Mouse (Mus musculus) G1E (cell line): ENCODE measurements around the gene Mctp1. TPM values are rescaled to one million over a fixed set of nuclear protein-coding genes. Genes with fewer than 3 reads are reported as not detected.

ENCODE experiments used
- ATAC-seq: 2 replicates; pipeline ENCODE4 v1.8.0; 2016; ENCODE audit warnings: mild to moderate bottlenecking; ENCODE audit not compliant: insufficient number of reproducible peaks, poor library complexity, low FRiP score, severe bottlenecking; ENCODE audit errors: extremely low read depth
- DNase-seq: peaks from one replicate; pipeline ENCODE4 v3.0.0; 2012; ENCODE audit warnings: low spot score
- H3K27me3 ChIP-seq: 2 replicates; pipeline ENCODE4 v1.6.1; 2012; ENCODE audit warnings: mild to moderate bottlenecking, low read length, inconsistent platforms; ENCODE audit not compliant: insufficient read depth
- H3K36me3 ChIP-seq: replicated peaks from 2 replicates; pipeline ENCODE3; 2012; ENCODE audit warnings: mild to moderate bottlenecking, inconsistent platforms
- H3K4me1 ChIP-seq: 2 replicates; pipeline ENCODE4 v1.6.1; 2012; ENCODE audit warnings: low read depth, low read length, inconsistent platforms, mixed read lengths; ENCODE audit not compliant: insufficient read depth
- H3K4me3 ChIP-seq: 2 replicates; pipeline ENCODE4 v1.5.1; 2012; ENCODE audit warnings: low read depth, mild to moderate bottlenecking, inconsistent platforms, low read length, moderate library complexity, mixed read lengths
- H3K9me3 ChIP-seq: replicated peaks from 2 replicates; pipeline ENCODE4 v1.6.1; 2012; ENCODE audit warnings: inconsistent platforms
- CTCF ChIP-seq: IDR thresholded peaks from 2 replicates; pipeline ENCODE4 v1.5.1; 2012; ENCODE audit warnings: low read depth, low read length, inconsistent platforms, mixed read lengths
- GATA1 ChIP-seq: IDR thresholded peaks from 2 replicates; pipeline ENCODE4 v1.6.1; 2012; ENCODE audit warnings: borderline replicate concordance, low read length, inconsistent platforms, mixed read lengths
- GATA2 ChIP-seq: IDR thresholded peaks from 2 replicates; pipeline ENCODE4 v1.6.1; 2012; ENCODE audit warnings: low read depth, low read length, inconsistent platforms, borderline replicate concordance
- POLR2AphosphoS5 ChIP-seq: IDR thresholded peaks from 2 replicates; pipeline ENCODE4 v1.6.1; 2012; ENCODE audit warnings: low read depth, low read length, inconsistent platforms; ENCODE audit not compliant: insufficient replicate concordance
- TAL1 ChIP-seq: conservative IDR thresholded peaks from 2 replicates; pipeline ENCODE4 v1.6.1; 2012; ENCODE audit warnings: low read depth, low read length, inconsistent platforms, mixed read lengths
- polyA plus RNA-seq: library from polyadenylated mRNA; stranded (reverse); fragments of >175 nt; gene quantifications from 2 replicates; pipeline ENCODE4 v1.2.3, GENCODE M21; 2012
- total RNA-seq, 2 experiments: library from RNA; stranded (forward) in 1 of 2; stranded (reverse) in 1 of 2; fragments of 200-1000 nt in 1 of 2; fragments of >200 nt in 1 of 2; fragmentation: Nextera tagmentation in 1 of 2; gene quantifications; 2 replicates each; pipeline ENCODE4 v1.2.3; 2014 to 2017

The Mctp1 gene
- total and polyA plus RNA-seq, 3 experiments, result 1.4 to 16.7 (median 15.6) TPM

- ATAC-seq, result peak; percentile 97
- Histone ChIP-seq H3K9me3 (no peaks in the 10 kb centered on the region), H3K4me1 (peaks cover 40% of the 10 kb centered on the region), H3K4me3 (no peak overlapping the region), H3K36me3 (no peaks in the 10 kb centered on the region), H3K27me3 (no peaks in the 10 kb centered on the region)
- peak; percentile 56 for DNase-seq
- peak; percentile 93 for TF ChIP-seq TAL1
- TF ChIP-seq POLR2AphosphoS5, result no peak
These were observed 36.7 kb downstream of the Mctp1 start for GRCm38 (mm10) chr13:76421075-76421474.

- DNase-seq (no peak), ATAC-seq (no peak)
- Histone ChIP-seq H3K27me3 (no peaks in the 10 kb centered on the region), H3K9me3 (no peaks in the 10 kb centered on the region), H3K4me1 (peaks cover 36% of the 10 kb centered on the region), H3K4me3 (no peak overlapping the region; the same call in 1 of the 2 replicates), H3K36me3 (no peaks in the 10 kb centered on the region)
- peak; percentile 83 for TF ChIP-seq TAL1
- TF ChIP-seq CTCF, result no peak
These were observed 37.8 kb downstream of the Mctp1 start for GRCm38 (mm10) chr13:76422124-76422523.

- Histone ChIP-seq H3K4me1 (peaks cover 15% of the 10 kb centered on the region), H3K36me3 (no peaks in the 10 kb centered on the region), H3K27me3 (no peaks in the 10 kb centered on the region), H3K9me3 (no peaks in the 10 kb centered on the region), H3K4me3 (no peak overlapping the region)
- DNase-seq (no peak), ATAC-seq (no peak)
- TF ChIP-seq TAL1 (no peak), CTCF (no peak), POLR2AphosphoS5 (no peak), GATA2 (no peak), GATA1 (no peak)
These were observed 45.1 kb downstream of the Mctp1 start for GRCm38 (mm10) chr13:76429456-76429855.

GRCm38 (mm10) chr13:76429927-76430326, 45.6 kb downstream of the Mctp1 start:
- Histone ChIP-seq H3K27me3 (no peaks in the 10 kb centered on the region), H3K36me3 (no peaks in the 10 kb centered on the region), H3K4me1 (peaks cover 15% of the 10 kb centered on the region), H3K9me3 (no peaks in the 10 kb centered on the region), H3K4me3 (no peak overlapping the region)
- peak; percentile 57 for ATAC-seq
- no peak for TF ChIP-seq POLR2AphosphoS5
- TF ChIP-seq GATA2, result no peak
- no peak for TF ChIP-seq GATA1
- no peak for TF ChIP-seq CTCF
- no peak for TF ChIP-seq TAL1
- DNase-seq, result no peak

DNA sequence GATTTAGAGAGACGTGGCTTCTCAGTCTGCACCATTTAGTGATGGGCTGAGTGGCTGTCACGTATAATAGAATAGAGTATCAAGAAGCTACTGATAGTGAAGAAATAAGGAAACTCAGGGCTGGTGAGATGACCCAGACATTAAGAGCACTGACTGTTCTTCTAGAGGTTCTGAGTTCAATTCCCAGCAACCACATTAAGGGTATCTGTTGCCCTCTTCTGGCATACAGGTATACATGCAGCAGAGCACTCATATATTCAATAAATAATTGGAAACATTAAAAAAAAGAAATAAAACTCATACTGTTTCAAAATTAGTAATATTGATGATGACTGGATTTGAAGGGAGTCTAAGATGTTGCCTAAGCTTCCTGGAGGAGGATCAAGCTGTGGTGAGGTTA, 47.6 kb downstream of the Mctp1 start:
- peaks cover 15% of the 10 kb centered on the region for H3K4me1 ChIP-seq
- no peaks in the 10 kb centered on the region for H3K9me3 ChIP-seq
- no peak for DNase-seq
- H3K36me3 ChIP-seq, result no peaks in the 10 kb centered on the region
- H3K27me3 ChIP-seq, result no peaks in the 10 kb centered on the region
- no peak overlapping the region for H3K4me3 ChIP-seq
- TF ChIP-seq POLR2AphosphoS5 (no peak), CTCF (no peak), TAL1 (no peak), GATA2 (no peak), GATA1 (no peak)
- ATAC-seq, result 0 out of 2 replicates have a peak, but pooled peaks have one; percentile 2

GRCm38 (mm10) chr13:76433438-76433837, 49.1 kb downstream of the Mctp1 start:
- H3K27me3 ChIP-seq, result no peaks in the 10 kb centered on the region
- ATAC-seq (no peak), DNase-seq (no peak)
- peaks cover 15% of the 10 kb centered on the region for H3K4me1 ChIP-seq
- H3K36me3 ChIP-seq, result no peaks in the 10 kb centered on the region
- no peak overlapping the region for H3K4me3 ChIP-seq
- no peaks in the 10 kb centered on the region for H3K9me3 ChIP-seq
- no peak for TF ChIP-seq CTCF
- TF ChIP-seq TAL1, result no peak
- TF ChIP-seq GATA1, result no peak
- TF ChIP-seq POLR2AphosphoS5, result no peak
- no peak for TF ChIP-seq GATA2

GRCm38 (mm10) chr13:76436426-76436825, 52.1 kb downstream of the Mctp1 start:
- Histone ChIP-seq H3K9me3 (no peaks in the 10 kb centered on the region), H3K36me3 (no peaks in the 10 kb centered on the region), H3K27me3 (no peaks in the 10 kb centered on the region), H3K4me3 (no peak overlapping the region), H3K4me1 (peaks cover 4% of the 10 kb centered on the region; the same call in 1 of the 2 replicates)
- no peak for DNase-seq
- ATAC-seq, result no peak
- TF ChIP-seq GATA2, result no peak
- TF ChIP-seq TAL1, result no peak
- TF ChIP-seq CTCF, result no peak
- no peak for TF ChIP-seq POLR2AphosphoS5
- TF ChIP-seq GATA1, result no peak
